Mouse (Mus musculus) MEL-GATA-1-ER (cell line): ENCODE measurements around the gene Dclk2.

Experiments used
- DNase-seq: peaks from one replicate; pipeline ENCODE4 v3.0.0-alpha.2; 2012; ENCODE audit warnings: low read depth; ENCODE audit errors: extremely low read depth

Gene Dclk2

GRCm38 (mm10) chr3:86799041-86799440 is 121.6 kb downstream of the Dclk2 start:
- peak; percentile 80 for DNase-seq

DNA sequence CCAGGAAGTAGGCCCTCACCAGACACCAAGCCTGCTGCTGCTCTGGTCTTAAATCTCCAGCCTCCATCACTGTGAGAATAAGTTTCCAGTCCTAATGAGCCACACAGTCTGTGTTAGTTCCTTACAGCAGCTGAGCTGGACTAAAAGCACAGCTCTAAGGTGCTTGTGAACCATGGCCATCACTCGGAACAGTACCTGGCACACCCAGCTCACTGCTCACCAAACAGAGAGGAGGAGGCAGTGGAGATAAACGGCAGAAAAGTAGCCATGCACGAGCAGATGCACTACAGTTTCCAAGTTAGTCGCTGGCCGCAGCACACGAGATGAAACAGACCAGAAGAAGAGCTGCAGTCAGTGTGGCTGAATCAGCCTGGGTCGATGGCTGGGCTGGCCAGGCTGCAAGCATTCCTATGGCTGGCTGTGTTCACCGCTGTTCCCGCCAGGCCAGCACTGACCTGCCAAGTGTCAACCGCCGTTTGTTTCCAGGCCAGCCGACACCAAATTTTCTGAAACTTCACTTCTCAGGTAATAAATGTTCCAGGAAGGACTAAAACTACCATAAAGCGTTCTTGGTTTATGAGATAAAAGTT is 122.7 kb downstream of the Dclk2 start:
- DNase-seq = no peak

DNA sequence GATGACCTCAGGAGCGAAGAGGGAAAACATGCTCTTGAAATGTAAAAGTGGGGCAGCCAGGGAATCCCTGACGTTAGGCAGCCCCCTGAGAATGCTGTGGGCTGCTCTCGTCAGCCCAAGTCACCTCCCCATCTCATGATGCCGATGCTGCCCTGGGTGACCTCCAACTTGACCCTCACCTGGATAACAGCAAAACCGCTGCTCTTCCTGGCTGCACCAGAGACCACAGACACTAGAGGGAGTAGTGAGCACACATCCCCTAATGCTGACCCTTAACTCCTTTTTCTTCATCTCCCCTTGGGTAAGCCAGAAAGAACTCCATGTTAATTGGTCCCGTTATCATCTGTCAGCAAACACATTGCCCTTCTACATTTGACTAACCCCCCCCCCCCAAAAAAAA is 123.9 kb downstream of the Dclk2 start:
- no peak for DNase-seq

- no peak for DNase-seq
Measured at GRCm38 (mm10) chr3:86793720-86794191, 126.9 kb downstream of the Dclk2 start.

DNA sequence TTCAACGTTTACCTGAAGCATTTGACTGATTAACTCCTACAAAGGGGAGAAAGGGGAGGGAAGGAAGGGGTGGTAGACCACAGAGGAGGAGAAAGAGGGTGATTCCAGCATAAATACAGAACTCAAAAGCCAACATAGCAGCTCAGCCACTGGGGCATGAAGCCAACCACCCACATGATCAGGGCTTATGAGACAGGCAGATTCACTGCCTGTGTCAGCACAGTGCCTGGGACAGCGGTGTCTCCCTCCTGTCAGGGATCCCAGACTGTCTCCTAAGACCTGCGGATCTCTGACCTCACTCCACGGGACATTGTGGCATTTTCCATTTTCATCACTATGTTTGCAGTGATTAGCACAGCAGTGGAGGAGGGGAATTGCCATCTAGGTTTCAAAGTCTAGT is 127.4 kb downstream of the Dclk2 start:
- no peak for DNase-seq

DNA sequence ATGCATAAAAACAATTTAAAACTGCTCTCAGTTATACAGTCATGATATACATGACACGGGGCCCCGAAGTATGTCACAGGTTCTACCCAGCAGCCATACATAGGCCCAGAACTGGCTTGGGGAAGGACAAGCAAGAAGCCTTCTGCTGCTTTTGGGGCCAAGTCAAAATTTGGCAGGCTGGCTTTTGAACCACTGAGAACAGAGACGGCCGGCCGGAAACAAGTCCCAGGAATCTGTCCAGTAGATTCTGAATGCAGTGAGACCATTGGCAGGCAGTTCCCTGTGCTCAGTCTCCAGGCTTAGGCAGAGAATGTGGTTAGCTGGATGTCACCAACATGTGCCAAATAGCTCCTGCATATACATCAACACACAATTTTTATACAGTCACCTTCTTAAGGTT is 130.9 kb downstream of the Dclk2 start:
- DNase-seq = no peak

- DNase-seq = peak; percentile 51
Measured at GRCm38 (mm10) chr3:86788711-86789110, 131.9 kb downstream of the Dclk2 start.

- DNase-seq = no peak
Measured at GRCm38 (mm10) chr3:86787423-86788123, 133.1 kb downstream of the Dclk2 start.

GRCm38 (mm10) chr3:86786845-86787351 is 133.8 kb downstream of the Dclk2 start:
- DNase-seq = no peak

DNA sequence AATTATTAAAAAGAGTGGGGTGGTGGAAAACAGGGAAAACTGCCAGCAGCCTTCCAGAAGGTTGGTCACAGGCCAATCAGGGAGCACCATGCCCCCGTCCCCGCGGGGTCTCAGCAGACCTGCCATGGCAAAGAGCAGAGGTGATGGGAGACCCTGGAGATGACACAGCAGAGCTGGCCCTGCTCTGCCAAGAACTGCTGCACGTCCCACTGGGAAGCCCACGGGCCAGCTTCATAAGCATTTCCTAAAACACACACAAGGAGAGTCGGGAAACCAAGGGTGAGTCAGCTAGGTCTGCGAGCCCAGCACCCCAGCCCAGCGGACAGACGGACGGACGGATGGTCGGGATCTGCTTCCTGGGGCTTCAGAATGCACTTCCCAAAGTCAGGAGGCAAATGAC is 134.4 kb downstream of the Dclk2 start:
- no peak for DNase-seq

GRCm38 (mm10) chr3:86784930-86785329 is 135.7 kb downstream of the Dclk2 start:
- no peak for DNase-seq

- DNase-seq = no peak
Measured at GRCm38 (mm10) chr3:86784051-86784450, 136.6 kb downstream of the Dclk2 start.

DNA sequence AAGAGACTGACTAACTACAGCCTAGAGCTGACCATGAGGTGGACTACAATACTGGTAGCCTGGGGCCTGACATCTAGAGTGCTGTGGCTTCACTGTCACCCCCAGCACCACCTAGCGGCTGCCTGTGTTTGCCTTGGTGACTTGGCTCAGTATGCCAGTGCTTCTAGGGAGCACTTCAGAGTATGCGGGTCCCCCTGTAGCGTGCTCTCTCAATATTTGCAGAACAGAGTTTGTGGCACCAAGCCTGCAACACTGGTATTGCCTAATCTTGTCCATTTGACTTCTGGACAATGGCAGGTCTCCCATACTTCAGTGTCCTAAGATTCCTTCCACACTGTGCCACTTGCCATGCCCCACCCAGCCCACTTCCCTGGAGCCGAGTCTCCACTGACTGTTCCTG is 140.9 kb downstream of the Dclk2 start:
- DNase-seq = no peak

- DNase-seq = no peak
Measured at GRCm38 (mm10) chr3:86775444-86775828, 145.2 kb downstream of the Dclk2 start.

GRCm38 (mm10) chr3:86774566-86775443 is 145.8 kb downstream of the Dclk2 start:
- no peak for DNase-seq

- no peak for DNase-seq
Measured at GRCm38 (mm10) chr3:86768969-86769368, 151.7 kb downstream of the Dclk2 start.

DNA sequence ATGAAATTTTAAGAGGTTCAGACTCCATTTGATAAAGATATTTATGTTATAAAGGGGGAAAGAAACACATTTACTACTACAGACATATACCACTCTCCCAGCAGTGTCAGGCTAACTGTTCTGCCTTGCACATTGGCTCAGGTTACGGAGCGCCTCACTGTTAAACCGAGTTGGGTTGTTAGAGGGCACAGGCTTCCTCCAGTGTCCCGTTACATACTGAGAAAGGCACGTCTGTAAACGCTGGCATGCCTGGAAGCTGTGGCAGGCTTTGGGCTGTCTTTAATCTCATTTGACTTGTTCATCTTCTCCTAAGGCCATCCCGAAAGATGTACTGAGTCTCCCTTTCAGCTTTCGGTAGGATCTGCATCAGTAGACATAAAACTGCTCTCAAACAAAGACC is 152.1 kb downstream of the Dclk2 start:
- no peak for DNase-seq

DNA sequence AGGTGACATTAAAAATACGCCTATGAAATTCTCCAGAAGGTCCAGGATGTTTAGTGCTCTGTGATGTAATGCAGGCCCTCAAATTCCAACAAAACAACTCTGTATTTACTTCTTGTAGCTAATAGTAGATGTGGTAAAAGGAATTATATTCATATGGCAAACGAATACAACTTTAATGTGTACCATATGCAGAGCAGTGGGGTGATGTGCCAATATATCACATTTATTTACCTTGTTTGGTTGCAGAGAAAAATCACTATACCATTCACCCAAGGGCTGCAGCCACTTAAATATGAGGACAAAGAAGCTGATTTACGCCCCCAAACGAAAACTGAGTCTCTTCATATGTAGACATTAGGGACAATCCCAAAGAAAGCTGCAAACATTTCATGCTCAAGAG is 158.2 kb downstream of the Dclk2 start:
- DNase-seq = no peak

DNA sequence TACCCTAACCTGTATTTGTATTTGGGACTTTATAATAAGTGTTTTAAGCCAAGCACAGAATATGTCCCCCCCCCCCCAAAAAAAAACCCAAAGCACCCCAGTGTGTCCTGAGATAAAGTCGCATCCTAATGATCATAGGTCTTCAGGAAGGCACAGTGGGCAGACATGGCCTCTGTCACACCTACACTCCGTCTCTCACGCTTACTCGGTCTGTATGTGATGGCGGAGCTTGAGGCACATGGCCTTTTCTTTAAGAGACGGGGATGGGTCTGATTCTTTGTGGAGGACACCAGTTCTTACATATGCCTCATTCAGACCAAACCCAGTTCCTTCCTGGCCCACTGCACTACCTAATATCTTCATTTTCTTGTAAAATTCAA is 158.6 kb downstream of the Dclk2 start:
- no peak for DNase-seq

- peak; percentile 43 for DNase-seq
Measured at GRCm38 (mm10) chr3:86761095-86762035, 159.3 kb downstream of the Dclk2 start.

DNA sequence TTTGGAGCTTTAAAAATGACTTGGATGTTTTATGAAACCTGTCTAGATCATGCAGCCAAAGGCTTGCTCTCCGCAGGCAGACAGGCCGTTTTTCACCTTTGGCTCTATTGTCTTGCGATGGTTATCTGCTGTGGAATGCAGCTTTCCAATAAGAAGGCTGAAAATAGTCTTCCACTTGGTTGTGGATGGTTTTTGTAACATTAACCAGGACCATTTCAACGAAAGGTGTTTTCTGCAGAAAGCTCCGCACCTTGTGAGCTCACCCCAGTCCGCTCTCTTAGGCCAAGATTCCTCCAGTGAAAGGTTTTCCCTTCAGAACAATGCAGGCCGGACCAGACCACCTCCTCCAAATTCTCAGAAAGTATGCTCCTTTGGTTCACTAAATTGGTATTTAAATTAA is 160.2 kb downstream of the Dclk2 start:
- no peak for DNase-seq
